ENCODE assay signal across 19 mouse cellular contexts in genomic region chr5:127821960-127822359, GRCm38 (mm10).
DNase-seq lines count a peak whose midpoint lies in the region; ATAC-seq and TF ChIP-seq lines count a peak whose summit lies in the region.
"Had no signal": no experiment of that assay in that cellular context is flagged by ENCODE, and none has a peak within 500 bp of the region (broad histone marks: within the 10 kb centered on the region; RNA-seq: fewer than 3 reads in every experiment).

No protein-coding gene starts in this region.

- no peaks in the 10 kb centered on the region for H3K36me3 ChIP-seq in forebrain, postnatal 0 days (ENCODE audit: insufficient read depth)
- H3K36me3 ChIP-seq in forebrain, embryonic 11.5 days (ENCODE audit: control insufficient read depth, insufficient read depth, low read length): no peaks in the 10 kb centered on the region
- H3K36me3 ChIP-seq: embryonic facial prominence, embryonic 15.5 days; forebrain, embryonic 12.5 days; heart, embryonic 10.5 days; limb, embryonic 10.5 days; liver, embryonic 15.5 days; neural tube, embryonic 12.5 days had no signal

- WGBS in forebrain, postnatal 0 days: 26% methylated on average over 1 of the region's 1 CpGs
- 25% methylated on average over 1 of the region's 1 CpGs for WGBS in forebrain, embryonic 11.5 days

- no peak overlapping the region for H3K4me3 ChIP-seq in forebrain, postnatal 0 days (ENCODE audit: low read depth, low read length)
- H3K4me3 ChIP-seq in forebrain, embryonic 11.5 days (ENCODE audit: low read depth, low read length): no peak overlapping the region
- H3K4me3 ChIP-seq in left cerebral cortex, adult 2 months: no peak overlapping the region
- H3K4me3 ChIP-seq in cortical plate, adult 2 months (ENCODE audit: insufficient read depth, low read length): no peak overlapping the region
- H3K4me3 ChIP-seq: embryonic facial prominence, embryonic 15.5 days; forebrain, embryonic 12.5 days; heart, embryonic 10.5 days; limb, embryonic 10.5 days; liver, embryonic 15.5 days; neural tube, embryonic 12.5 days had no signal

- TF ChIP-seq CTCF in forebrain, postnatal 0 days (IDR thresholded peaks at IDR 0.05; ENCODE audit: low read depth): peak; percentile 41
- TF ChIP-seq CTCF in left cerebral cortex, adult 2 months (IDR thresholded peaks at IDR 0.05): peak; percentile 45
- peak; percentile 24; the same call in 1 of the 2 replicates for TF ChIP-seq CTCF in cortical plate, adult 2 months (IDR thresholded peaks at IDR 0.05; ENCODE audit: extremely low read depth, insufficient read depth, low read length)

- no peaks in the 10 kb centered on the region for H3K9me3 ChIP-seq in forebrain, postnatal 0 days (ENCODE audit: low read length)
- H3K9me3 ChIP-seq in forebrain, embryonic 11.5 days (ENCODE audit: control insufficient read depth, low read length): no peaks in the 10 kb centered on the region
- H3K9me3 ChIP-seq: embryonic facial prominence, embryonic 15.5 days; heart, embryonic 10.5 days; limb, embryonic 10.5 days; liver, embryonic 15.5 days had no signal

- ATAC-seq in forebrain, postnatal 0 days: no peak
- no peak for ATAC-seq in forebrain, embryonic 11.5 days (replicated peaks; ENCODE audit: low FRiP score)

- no peaks in the 10 kb centered on the region for H3K4me1 ChIP-seq in forebrain, postnatal 0 days (ENCODE audit: insufficient read depth)
- H3K4me1 ChIP-seq in forebrain, embryonic 11.5 days (replicated peaks; ENCODE audit: control insufficient read depth, insufficient read depth, low read length): no peaks in the 10 kb centered on the region
- H3K4me1 ChIP-seq in cortical plate, adult 2 months (ENCODE audit: control insufficient read depth, insufficient read depth, low read length): no peaks in the 10 kb centered on the region
- H3K4me1 ChIP-seq: embryonic facial prominence, embryonic 15.5 days; forebrain, embryonic 12.5 days; heart, embryonic 10.5 days; limb, embryonic 10.5 days; liver, embryonic 15.5 days; neural tube, embryonic 12.5 days had no signal

- no peak overlapping the region for H3K27ac ChIP-seq in forebrain, postnatal 0 days (ENCODE audit: low read depth, low read length)
- H3K27ac ChIP-seq in forebrain, embryonic 11.5 days (ENCODE audit: low read depth, low read length): no peak overlapping the region
- no peak overlapping the region for H3K27ac ChIP-seq in left cerebral cortex, adult 2 months
- H3K27ac ChIP-seq in cortical plate, adult 2 months (ENCODE audit: insufficient read depth, low read length): no peak overlapping the region
- H3K27ac ChIP-seq: embryonic facial prominence, embryonic 15.5 days; forebrain, embryonic 12.5 days; heart, embryonic 10.5 days; limb, embryonic 10.5 days; liver, embryonic 15.5 days; neural tube, embryonic 12.5 days had no signal

- peak; percentile 15 for DNase-seq in forebrain, postnatal 0 days
- no peak for DNase-seq in forebrain, embryonic 11.5 days (ENCODE audit: low spot score)
- DNase-seq in left cerebral cortex, adult 2 months (ENCODE audit: extremely low spot score in 1 of 2, low spot score in 2 of 2): no peak
- DNase-seq in left cerebral cortex, adult 8-10 months (ENCODE audit: low spot score in 2 of 2): no peak
- peak; percentile 45 for DNase-seq in ES-CJ7 (ENCODE audit: low read depth, low spot score)
- no peak for DNase-seq in MN1 (ENCODE audit: low spot score)
- no peak for DNase-seq in frontal cortex, postnatal 25 days (ENCODE audit: low spot score in 2 of 2)
- DNase-seq: adrenal gland, postnatal 25 days; cerebellum, postnatal 14 days; heart, postnatal 14 days; layer of hippocampus, postnatal 36 days; thymus, adult 2 months had no signal

- intact Hi-C loops in left cerebral cortex, adult 2 months (cut with DNase I): loop anchor here (5.0 kb wide), 2 partner anchors 220 to 610 kb away; partner anchors contain the start of gene Tmem132d

- TF ChIP-seq POLR2A in cortical plate, adult 2 months (IDR thresholded peaks at IDR 0.05; ENCODE audit: extremely low read depth, insufficient read depth, low read length): no peak

- H3K4me2 ChIP-seq in forebrain, postnatal 0 days (ENCODE audit: low read depth): no peak overlapping the region
- H3K4me2 ChIP-seq in forebrain, embryonic 11.5 days (ENCODE audit: low read depth, low read length, severe bottlenecking): no peak overlapping the region
- H3K4me2 ChIP-seq: embryonic facial prominence, embryonic 15.5 days; forebrain, embryonic 12.5 days; liver, embryonic 15.5 days; neural tube, embryonic 12.5 days had no signal

- H3K27me3 ChIP-seq in forebrain, postnatal 0 days (ENCODE audit: insufficient read depth, low read length): no peaks in the 10 kb centered on the region
- no peaks in the 10 kb centered on the region for H3K27me3 ChIP-seq in forebrain, embryonic 11.5 days (ENCODE audit: control insufficient read depth, insufficient read depth, low read length)
- H3K27me3 ChIP-seq: embryonic facial prominence, embryonic 15.5 days; forebrain, embryonic 12.5 days; liver, embryonic 15.5 days; neural tube, embryonic 12.5 days had no signal

- no peak overlapping the region for H3K9ac ChIP-seq in forebrain, postnatal 0 days
- no peak overlapping the region for H3K9ac ChIP-seq in forebrain, embryonic 11.5 days (ENCODE audit: low read length)
- H3K9ac ChIP-seq: embryonic facial prominence, embryonic 15.5 days; forebrain, embryonic 12.5 days; liver, embryonic 15.5 days; neural tube, embryonic 12.5 days had no signal

Comparison
In these comparisons a context has a peak if more than half of its experiments do, and no peak if none do; other contexts are left out.
1. DNase-seq: peak in forebrain, postnatal 0 days (single experiment) and ES-CJ7 (single experiment); none in forebrain, embryonic 11.5 days (single experiment), left cerebral cortex, adult 2 months (0 of 2), left cerebral cortex, adult 8-10 months (0 of 2), MN1 (single experiment) and frontal cortex, postnatal 25 days (0 of 2).
2. Peak in every context shown above with its lines, with median percentiles within 50 percentile points of each other: CTCF ChIP-seq.